Mouse (Mus musculus) MEL (cell line): ENCODE data around the gene Rnf5. TPM values are rescaled to one million over a fixed set of nuclear protein-coding genes. Genes with fewer than 3 reads are reported as not detected.
A peak's percentile ranks its signal among the peaks of the same experiment; 100 is the strongest.

Experiments used
- DNase-seq: peaks from one replicate; pipeline ENCODE4 v3.0.0; 2011; ENCODE audit warnings: low read depth, low spot score
- H3K27ac ChIP-seq: 2 replicates; pipeline ENCODE4 v1.5.1; 2012; ENCODE audit warnings: low read depth, mild to moderate bottlenecking, control low read depth, low read length, moderate library complexity; ENCODE audit not compliant: control insufficient read depth
- H3K27me3 ChIP-seq, 2 experiments: fragments of 150-350 bp in 1 of 2; sonication (generic) in 1 of 2; 2 replicates each; pipeline ENCODE4 v1.6.1; 2012; ENCODE audit warnings: low read length in 2 of 2, mild to moderate bottlenecking in 2 of 2, improper control_type of control experiment in 1 of 2, moderate library complexity in 1 of 2; ENCODE audit not compliant: insufficient read depth in 2 of 2, control insufficient read depth in 1 of 2
- H3K36me3 ChIP-seq, 2 experiments: 2 replicates each; pipeline ENCODE4 v1.6.1; 2012 to 2014; ENCODE audit warnings: low read length in 2 of 2, improper control_type of control experiment in 1 of 2, inconsistent platforms in 1 of 2, mild to moderate bottlenecking in 1 of 2; ENCODE audit not compliant: insufficient read depth in 2 of 2, control insufficient read depth in 1 of 2
- H3K4me1 ChIP-seq, 2 experiments: fragments of 150-350 bp in 1 of 2; sonication (generic) in 1 of 2; 2 replicates each; pipeline ENCODE4 v1.6.1; 2012; ENCODE audit warnings: low read length in 2 of 2, improper control_type of control experiment in 1 of 2, mild to moderate bottlenecking in 1 of 2; ENCODE audit not compliant: insufficient read depth in 2 of 2, control insufficient read depth in 1 of 2
- H3K4me3 ChIP-seq, 2 experiments: fragments of 150-350 bp in 1 of 2; sonication (generic) in 1 of 2; 2 replicates each; pipeline ENCODE4 v1.5.1; 2012; ENCODE audit warnings: low read depth in 2 of 2, low read length in 2 of 2, mild to moderate bottlenecking in 2 of 2, moderate library complexity in 2 of 2, control low read depth in 1 of 2, improper control_type of control experiment in 1 of 2; ENCODE audit not compliant: control insufficient read depth in 1 of 2, insufficient read depth in 1 of 2
- H3K79me2 ChIP-seq: 2 replicates; pipeline ENCODE4 v1.6.1; 2012; ENCODE audit warnings: mild to moderate bottlenecking, low read length, moderate library complexity; ENCODE audit not compliant: control insufficient read depth, poor library complexity, insufficient read depth
- H3K9ac ChIP-seq: 2 replicates; pipeline ENCODE4 v1.6.1; 2012; ENCODE audit warnings: low read depth, mild to moderate bottlenecking, control low read depth, low read length, moderate library complexity; ENCODE audit not compliant: control insufficient read depth, poor library complexity, severe bottlenecking
- H3K9me3 ChIP-seq: fragments of 150-350 bp; sonication (generic); replicated peaks from 2 replicates; pipeline ENCODE4 v1.6.1; 2012; ENCODE audit warnings: mild to moderate bottlenecking, low read length, improper control_type of control experiment, moderate library complexity; ENCODE audit not compliant: insufficient read depth
- BHLHE40 ChIP-seq: IDR thresholded peaks from 2 replicates; pipeline ENCODE4 v1.6.1; 2012; ENCODE audit warnings: low read depth, mild to moderate bottlenecking, inconsistent platforms, low read length, improper control_type of control experiment, borderline replicate concordance
- CHD1 ChIP-seq: IDR thresholded peaks from 2 replicates; pipeline ENCODE4 v1.6.1; 2012; ENCODE audit warnings: low read depth, mild to moderate bottlenecking, inconsistent platforms, low read length, improper control_type of control experiment
- E2F4 ChIP-seq: IDR thresholded peaks from 2 replicates; pipeline ENCODE4 v1.6.1; 2011; ENCODE audit warnings: low read depth, low read length, improper control_type of control experiment, borderline replicate concordance
- GABPA ChIP-seq: IDR thresholded peaks from 2 replicates; pipeline ENCODE4 v1.6.1; 2012; ENCODE audit warnings: low read depth, mild to moderate bottlenecking, inconsistent platforms, low read length, improper control_type of control experiment, moderate library complexity
- GATA1 ChIP-seq: IDR thresholded peaks from 2 replicates; pipeline ENCODE4 v1.6.1; 2011; ENCODE audit warnings: low read depth, low read length, improper control_type of control experiment
- HCFC1 ChIP-seq: IDR thresholded peaks from 2 replicates; pipeline ENCODE4 v1.6.1; 2012; ENCODE audit warnings: low read depth, mild to moderate bottlenecking, inconsistent platforms, low read length, improper control_type of control experiment, moderate library complexity
- JUND ChIP-seq: IDR thresholded peaks from 2 replicates; pipeline ENCODE4 v1.6.1; 2011; ENCODE audit warnings: low read depth, mild to moderate bottlenecking, improper control_type of control experiment, low read length
- MAFK ChIP-seq: IDR thresholded peaks from 2 replicates; pipeline ENCODE4 v1.6.1; 2011; ENCODE audit warnings: low read depth, mild to moderate bottlenecking, low read length, improper control_type of control experiment, borderline replicate concordance
- MXI1 ChIP-seq: IDR thresholded peaks from 2 replicates; pipeline ENCODE4 v1.6.1; 2011; ENCODE audit warnings: mild to moderate bottlenecking, low read depth, low read length, improper control_type of control experiment
- MYB ChIP-seq: IDR thresholded peaks from 2 replicates; pipeline ENCODE4 v1.6.1; 2011; ENCODE audit warnings: mild to moderate bottlenecking, low read depth, low read length, improper control_type of control experiment
- POLR2A ChIP-seq, 2 experiments: IDR thresholded peaks; 2 replicates each; pipeline ENCODE4 v1.6.1; 2011 to 2012; ENCODE audit warnings: low read length in 2 of 2, mild to moderate bottlenecking in 2 of 2, control low read depth in 1 of 2, improper control_type of control experiment in 1 of 2, low read depth in 1 of 2, moderate library complexity in 1 of 2; ENCODE audit not compliant: control insufficient read depth in 1 of 2, insufficient read depth in 1 of 2, poor library complexity in 1 of 2
- POLR2AphosphoS2 ChIP-seq: IDR thresholded peaks from 2 replicates; pipeline ENCODE4 v1.6.1; 2011; ENCODE audit warnings: low read length, improper control_type of control experiment
- POLR2AphosphoS5 ChIP-seq: IDR thresholded peaks from 2 replicates; pipeline ENCODE4 v1.6.1; 2012; ENCODE audit warnings: low read depth, borderline replicate concordance, mild to moderate bottlenecking, inconsistent platforms, low read length, moderate library complexity, mixed read lengths
- SMC3 ChIP-seq: IDR thresholded peaks from 2 replicates; pipeline ENCODE4 v1.6.1; 2011; ENCODE audit warnings: low read depth, low read length, improper control_type of control experiment
- TAL1 ChIP-seq: IDR thresholded peaks from 2 replicates; pipeline ENCODE4 v1.6.1; 2012; ENCODE audit warnings: mild to moderate bottlenecking, inconsistent platforms, low read length, moderate library complexity, mixed read lengths
- ZKSCAN1 ChIP-seq: IDR thresholded peaks from 2 replicates; pipeline ENCODE4 v1.6.1; 2012; ENCODE audit warnings: low read depth, mild to moderate bottlenecking, inconsistent platforms, low read length, improper control_type of control experiment, moderate library complexity
- ZNF384 ChIP-seq: IDR thresholded peaks from 2 replicates; pipeline ENCODE4 v1.6.1; 2012; ENCODE audit warnings: low read depth, mild to moderate bottlenecking, inconsistent platforms, low read length, improper control_type of control experiment
- polyA plus RNA-seq, 2 experiments: library from polyadenylated mRNA; stranded (reverse) in 1 of 2; unstranded in 1 of 2; fragments of >175 nt in 1 of 2; fragments of >200 nt in 1 of 2; gene quantifications; 2 replicates each; pipeline versions ENCODE4 v1.2.1 to v1.2.4; 2012; ENCODE audit warnings: low replicate concordance in 2 of 2, low read depth in 1 of 2; ENCODE audit not compliant: insufficient read length in 2 of 2, insufficient read depth in 1 of 2, missing spikeins in 1 of 2
- total RNA-seq: library from RNA; depleted of rRNA; stranded (reverse); fragments of 300-350 nt; gene quantifications from 2 replicates; pipeline ENCODE4 v1.2.3, GENCODE M21; 2012

Rnf5 gene
- total and polyA plus RNA-seq, 3 experiments: 24.8 to 85.1 TPM; not detected in 1

GRCm38 (mm10) chr17:34604061-34604508 is 595 bp upstream of the Rnf5 start, which contains the start of gene Agpat1 (continued):
- TF ChIP-seq GABPA: no peak
- no peak for TF ChIP-seq MAFK
- peak; percentile 72 for TF ChIP-seq HCFC1
- peak; percentile 91 to 92 for TF ChIP-seq POLR2A (IDR thresholded peaks at IDR 0.05; ENCODE audit: control insufficient read depth in 1 of 2, insufficient read depth in 1 of 2, low read depth in 1 of 2, low read length in 2 of 2, poor library complexity in 1 of 2)
- no peak for TF ChIP-seq E2F4
- TF ChIP-seq TAL1: no peak
- no peak for TF ChIP-seq BHLHE40
- no peak for TF ChIP-seq JUND
- no peak for TF ChIP-seq MXI1
- 0 out of 2 replicates have a peak, but pooled peaks have one; percentile 10 for TF ChIP-seq POLR2AphosphoS5
- peak; percentile 85; the same call in 1 of the 2 replicates for TF ChIP-seq POLR2AphosphoS2

DNA sequence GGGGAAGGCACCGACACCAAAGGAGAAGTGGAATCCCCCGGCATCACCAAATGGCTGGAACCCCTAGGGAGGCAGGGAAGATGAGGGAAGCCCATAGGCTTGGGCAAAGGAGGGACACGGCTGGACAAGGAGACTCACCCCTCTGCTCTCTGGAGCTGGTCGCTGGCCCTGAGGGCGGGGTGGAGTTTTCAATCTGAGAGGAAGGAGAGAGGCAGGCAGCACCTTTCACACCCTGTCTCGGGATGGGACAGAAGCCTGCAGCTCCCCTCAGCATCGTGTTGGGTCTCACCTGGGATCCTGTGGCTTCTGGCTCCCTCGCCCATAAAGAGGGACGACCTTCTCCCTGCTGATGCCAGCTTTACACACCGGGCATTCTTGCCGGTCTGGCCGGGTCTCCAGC is 1.7 kb downstream of the Rnf5 start:
- no peaks in the 10 kb centered on the region for H3K27me3 ChIP-seq
- no peak overlapping the region for H3K27ac ChIP-seq
- H3K9ac ChIP-seq: no peak overlapping the region
- peaks cover 1 to 10% of the 10 kb centered on the region in 2 experiments for H3K4me1 ChIP-seq
- peaks cover 0 to under 1% of the 10 kb centered on the region in 2 experiments; a peak in 2 of 4 replicates for H3K36me3 ChIP-seq
- H3K9me3 ChIP-seq: no peaks in the 10 kb centered on the region
- DNase-seq: no peak
- TF ChIP-seq BHLHE40 (no peak), MYB (no peak), CHD1 (no peak), POLR2A (IDR thresholded peaks at IDR 0.05; ENCODE audit: control insufficient read depth in 1 of 2, insufficient read depth in 1 of 2, low read depth in 1 of 2, low read length in 2 of 2, poor library complexity in 1 of 2) (no peak), ZKSCAN1 (no peak), JUND (no peak), GATA1 (no peak), ZNF384 (no peak), MAFK (no peak), E2F4 (no peak), SMC3 (no peak)
- H3K4me3 ChIP-seq: no peak overlapping the region
- peaks cover 29% of the 10 kb centered on the region for H3K79me2 ChIP-seq

DNA sequence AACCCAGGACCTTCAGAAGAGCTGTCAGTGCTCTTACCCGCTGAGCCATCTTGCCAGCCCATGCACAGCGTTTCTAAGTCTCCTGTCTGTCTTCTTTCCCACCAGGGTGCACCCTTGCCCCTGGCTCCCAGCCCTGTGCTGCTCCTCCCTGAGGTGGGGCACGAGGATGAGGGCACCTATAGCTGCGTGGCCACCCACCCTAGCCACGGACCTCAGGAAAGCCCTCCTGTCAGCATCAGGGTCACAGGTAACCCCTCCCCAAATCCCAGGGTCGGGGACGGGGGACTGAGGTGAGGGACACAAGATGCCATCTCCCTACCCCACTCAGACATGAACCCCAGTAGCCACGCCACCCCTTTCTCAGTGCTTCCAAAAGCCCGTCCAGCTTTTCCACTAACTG is 3.6 kb downstream of the Rnf5 start:
- H3K9me3 ChIP-seq: no peaks in the 10 kb centered on the region
- peaks cover 14% of the 10 kb centered on the region for H3K79me2 ChIP-seq
- H3K36me3 ChIP-seq: peaks cover 0 to 4% of the 10 kb centered on the region in 2 experiments; a peak in 3 of 4 replicates
- no peak overlapping the region for H3K27ac ChIP-seq
- peaks cover 0 to 12% of the 10 kb centered on the region in 2 experiments; a peak in 3 of 4 replicates for H3K4me1 ChIP-seq
- H3K27me3 ChIP-seq: no peaks in the 10 kb centered on the region
- no peak for TF ChIP-seq MAFK
- no peak for DNase-seq
- H3K9ac ChIP-seq: no peak overlapping the region
- no peak overlapping the region for H3K4me3 ChIP-seq
